Comparison of ENCODE assay signal across 9 mouse cellular contexts in genomic region chr6:36387612-36388400, GRCm38 (mm10). TPM values are rescaled to one million over a fixed set of nuclear protein-coding genes. Genes with fewer than 3 reads are reported as not detected.
DNase-seq lines count a peak whose midpoint lies in the region; ATAC-seq and TF ChIP-seq lines count a peak whose summit lies in the region.
"Had no signal": no experiment of that assay in that cellular context is flagged by ENCODE, and none has a peak within 500 bp of the region (broad histone marks: within the 10 kb centered on the region; RNA-seq: fewer than 3 reads in every experiment).

TSS of gene Chrm2 (plus strand) at chr6:36388084.

- no peak within 1 kb of the TSS for H3K27ac ChIP-seq in gastrocnemius, adult 2 months
- no peak within 1 kb of the TSS for H3K27ac ChIP-seq in layer of hippocampus, adult 2 months

- no peak for TF ChIP-seq CTCF in gastrocnemius, adult 2 months (IDR thresholded peaks at IDR 0.05)
- TF ChIP-seq CTCF in layer of hippocampus, adult 2 months (conservative IDR thresholded peaks at IDR 0.05) = no peak

- intact Hi-C loops in gastrocnemius, adult 2 months (cut with DNase I) = no loop called here

- peak; percentile 16 for DNase-seq in gastrocnemius, adult 2 months
- DNase-seq in gastrocnemius, postnatal 25 days = no peak
- DNase-seq in heart, adult 8-10 months (ENCODE audit: low spot score) = no peak
- DNase-seq in layer of hippocampus, adult 2 months (ENCODE audit: low spot score in 2 of 2) = peak; percentile 8 to 15
- DNase-seq in lung, postnatal 14 days = peak; percentile 17
- peak; percentile 43 for DNase-seq in right cerebral cortex, postnatal 4 days
- no peak for DNase-seq in ovary, postnatal 10 days (ENCODE audit: low spot score)

- peak within 1 kb of the TSS; percentile 68 for H3K4me3 ChIP-seq in gastrocnemius, adult 2 months
- H3K4me3 ChIP-seq in layer of hippocampus, adult 2 months = peak within 1 kb of the TSS; percentile 62

- ATAC-seq in common myeloid progenitor, adult 5-6 weeks (replicated peaks; ENCODE audit: low read depth, poor library complexity, severe bottlenecking) = peak; percentile 35; the same call in 1 of the 2 replicates

RNA-seq across cellular contexts. Expression of gene Chrm2, which starts in this region (rescaled TPM):
- under 1 TPM in 1 of 2 experiments, not detected in 1; 0.06 TPM for total RNA-seq in gastrocnemius, adult 2 months (2021)
- under 1 TPM; 0.05 TPM for total RNA-seq in gastrocnemius, postnatal 25 days (2021)
- total RNA-seq in common myeloid progenitor, adult 5-6 weeks (2017) = not detected in 2 replicates
- total RNA-seq in heart, adult 8-10 months (2022) = 10 to 100 TPM; 74.3 to 94.1 (median 86.7) TPM
- 1 to 10 TPM; 4.0 to 4.3 TPM for total RNA-seq in layer of hippocampus, adult 2 months (2021)
- total RNA-seq: MEL had no signal

Comparison
In these comparisons a context has a peak if more than half of its experiments do, and no peak if none do; other contexts are left out.
1. RNA of gene Chrm2 (total RNA-seq): 74.3 to 94.1 TPM in heart, adult 8-10 months; 4.0 to 4.3 TPM in layer of hippocampus, adult 2 months, 0.06 TPM in gastrocnemius, adult 2 months, 0.05 TPM in gastrocnemius, postnatal 25 days and not detected in common myeloid progenitor, adult 5-6 weeks; every median in the first group is over 10 times any median in the second.
2. Peak in DNase-seq and H3K4me3 ChIP-seq in gastrocnemius, adult 2 months; RNA of the gene not detected or under 1 TPM.
3. Peak in ATAC-seq in common myeloid progenitor, adult 5-6 weeks; RNA of the gene not detected or under 1 TPM.
4. DNase-seq: peak in layer of hippocampus, adult 2 months (2 of 2), lung, postnatal 14 days (single experiment) and right cerebral cortex, postnatal 4 days (single experiment); none in gastrocnemius, postnatal 25 days (single experiment), heart, adult 8-10 months (single experiment) and ovary, postnatal 10 days (single experiment).